Mouse (Mus musculus): ENCODE results near the gene Tchp.

Tchp gene

GRCm38 (mm10) chr5:114737090-114737887, 29.7 kb downstream of the Tchp start:
- in situ Hi-C loops (cut with MseI, MboI) = no loop called here

- in situ Hi-C loops (cut with MseI, MboI) = no loop called here
Observed at GRCm38 (mm10) chr5:114738707-114739241, 31.2 kb downstream of the Tchp start.

DNA sequence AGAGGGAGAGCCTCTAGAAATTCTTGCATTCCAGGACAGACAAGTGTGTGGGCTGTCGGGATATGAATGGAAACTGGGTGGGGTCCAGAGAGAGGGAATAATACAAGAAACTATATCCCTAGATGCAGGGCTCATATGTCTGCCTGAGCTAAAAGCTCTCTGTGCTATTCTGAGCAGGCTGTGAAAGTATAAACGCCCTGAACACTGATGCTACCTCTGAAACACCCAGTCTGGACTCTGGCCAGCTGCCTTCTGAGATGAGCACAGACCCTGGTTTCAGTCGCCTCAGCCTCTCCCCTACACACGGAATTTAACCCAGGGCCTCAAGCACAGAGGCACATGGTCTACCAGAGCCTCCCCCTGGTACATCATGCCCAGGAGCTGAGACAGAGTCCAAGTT, 33.0 kb downstream of the Tchp start:
- in situ Hi-C loops (cut with MseI, MboI) = no loop called here

- in situ Hi-C loops (cut with MseI, MboI) = no loop called here
Observed at GRCm38 (mm10) chr5:114742572-114742971, 35.0 kb downstream of the Tchp start.

DNA sequence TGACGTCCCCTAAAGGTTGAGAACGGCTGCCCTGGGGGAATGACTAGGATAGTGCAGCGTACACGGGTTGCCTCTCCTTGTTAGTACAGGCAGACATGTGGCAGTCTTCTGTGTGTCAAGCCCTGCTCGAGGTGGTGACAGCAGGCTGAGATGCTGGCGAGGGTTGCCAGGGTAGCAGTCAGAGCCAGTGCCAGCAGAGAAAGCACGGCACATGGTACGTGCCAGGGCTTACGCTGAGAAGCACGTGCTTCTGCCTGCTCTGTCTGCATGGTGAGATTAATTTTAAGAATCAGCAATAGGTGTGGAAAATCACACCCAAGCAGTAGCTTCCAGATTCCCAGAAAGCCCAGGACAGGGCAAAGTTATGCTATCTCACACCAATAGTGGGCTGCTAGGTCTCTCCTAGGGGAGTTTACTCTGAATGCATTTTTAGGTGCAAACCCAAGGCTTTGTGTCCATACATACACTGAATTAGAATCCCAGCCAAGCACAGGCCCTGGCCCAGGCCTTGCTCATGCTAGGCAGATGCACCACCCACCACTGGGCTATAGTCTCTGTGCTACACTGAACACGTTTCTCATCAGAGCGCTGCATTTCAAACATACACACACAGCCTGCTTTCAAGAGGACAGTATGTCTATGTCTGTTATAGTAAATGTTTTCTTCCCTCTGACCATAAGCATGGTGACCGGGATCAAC, 35.6 kb downstream of the Tchp start:
- in situ Hi-C loops (cut with MseI, MboI) = no loop called here

GRCm38 (mm10) chr5:114743697-114744090, 36.1 kb downstream of the Tchp start:
- in situ Hi-C loops (cut with MseI, MboI) = no loop called here

DNA sequence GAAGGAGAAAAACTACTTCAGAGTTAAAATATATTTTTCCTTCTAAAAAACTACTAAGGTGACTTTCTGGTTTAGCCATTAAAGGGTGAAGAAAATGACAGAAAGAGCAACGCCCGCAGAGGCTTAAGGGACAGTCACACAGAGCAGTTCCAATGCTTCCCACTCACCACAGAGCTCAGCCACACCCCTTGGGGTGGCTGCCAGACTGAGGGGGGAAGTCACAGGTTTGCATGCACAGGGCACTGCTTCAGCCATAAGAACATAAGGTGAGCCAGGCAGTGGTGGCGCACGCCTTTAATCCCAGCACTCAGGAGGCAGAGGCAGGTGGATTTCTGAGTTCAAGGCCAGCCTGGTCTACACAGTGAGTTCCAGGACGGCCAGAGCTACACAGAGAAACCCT, 38.0 kb downstream of the Tchp start:
- in situ Hi-C loops (cut with MseI, MboI) = no loop called here

GRCm38 (mm10) chr5:114746886-114747285, 39.3 kb downstream of the Tchp start:
- in situ Hi-C loops (cut with MseI, MboI) = no loop called here

- in situ Hi-C loops (cut with MseI, MboI) = no loop called here
Observed at GRCm38 (mm10) chr5:114747521-114747920, 40.0 kb downstream of the Tchp start.

DNA sequence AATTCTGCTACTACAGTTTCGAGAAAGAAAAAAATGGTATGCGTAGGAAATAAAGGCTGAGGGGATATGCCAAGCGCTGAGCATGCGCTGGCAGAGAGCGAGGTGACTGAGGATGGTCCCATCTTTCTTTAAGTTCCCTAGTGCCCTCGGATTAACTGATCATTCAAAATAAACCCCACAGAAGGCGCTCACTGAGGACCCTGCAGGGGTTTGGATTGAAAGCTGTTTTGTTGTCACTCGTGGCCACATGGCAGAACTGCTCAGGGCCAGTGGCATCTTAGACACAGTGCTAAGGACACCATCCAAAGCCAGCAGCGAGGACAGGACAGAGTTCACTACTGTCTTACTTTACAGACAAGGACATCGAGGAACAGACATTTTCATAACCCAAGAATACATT, 42.8 kb downstream of the Tchp start:
- in situ Hi-C loops (cut with MseI, MboI) = no loop called here

- in situ Hi-C loops (cut with MseI, MboI) = no loop called here
Observed at GRCm38 (mm10) chr5:114752397-114752796, 44.8 kb downstream of the Tchp start.

GRCm38 (mm10) chr5:114753384-114753783, 45.8 kb downstream of the Tchp start:
- in situ Hi-C loops (cut with MseI, MboI) = no loop called here

DNA sequence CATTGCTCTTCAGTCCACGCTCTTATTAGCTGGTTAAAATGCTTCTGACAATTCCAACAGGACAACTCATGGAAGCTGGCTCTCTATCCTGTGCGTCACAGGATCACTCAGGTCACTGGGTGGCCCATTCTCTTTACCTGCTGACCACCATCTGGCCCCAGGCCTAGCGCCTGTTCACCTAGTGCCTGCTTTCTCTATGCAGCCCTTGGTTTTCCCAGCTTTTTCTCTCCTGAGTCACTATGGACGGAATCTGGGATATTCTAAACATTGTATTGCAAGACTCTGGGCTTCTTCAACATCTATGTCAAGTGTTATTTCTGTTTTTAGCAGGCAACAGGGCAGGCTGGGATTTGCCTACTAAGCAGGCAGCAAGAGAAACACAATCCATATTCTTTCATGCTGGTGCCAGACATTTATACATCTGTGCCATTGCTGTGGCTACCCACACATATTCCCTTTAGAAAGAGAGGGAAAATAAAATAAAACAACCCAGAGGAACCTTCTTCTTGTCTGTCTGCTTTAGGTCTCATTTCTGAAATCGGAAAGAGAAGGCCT, 52.1 kb downstream of the Tchp start:
- in situ Hi-C loops (cut with MseI, MboI) = no loop called here

DNA sequence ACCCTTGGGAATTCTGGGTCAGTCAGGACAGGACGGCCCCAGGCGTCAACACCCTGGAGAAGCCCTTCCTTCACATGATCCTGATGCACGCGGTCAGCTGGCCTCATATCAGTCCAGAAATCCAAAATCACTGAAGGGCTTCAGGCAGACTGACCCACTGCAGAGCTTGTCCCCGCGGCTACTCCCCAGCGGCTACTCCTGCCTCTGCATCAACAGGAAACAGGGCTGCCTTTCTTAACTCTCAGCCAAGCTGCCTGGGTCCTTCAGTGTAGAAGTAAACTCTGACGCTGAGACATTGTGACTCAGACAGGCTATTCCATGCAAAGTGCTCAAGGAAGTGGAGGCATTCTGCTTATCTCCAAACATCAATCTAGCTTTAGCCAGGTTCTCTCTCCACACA, 54.4 kb downstream of the Tchp start:
- in situ Hi-C loops (cut with MseI, MboI) = no loop called here

DNA sequence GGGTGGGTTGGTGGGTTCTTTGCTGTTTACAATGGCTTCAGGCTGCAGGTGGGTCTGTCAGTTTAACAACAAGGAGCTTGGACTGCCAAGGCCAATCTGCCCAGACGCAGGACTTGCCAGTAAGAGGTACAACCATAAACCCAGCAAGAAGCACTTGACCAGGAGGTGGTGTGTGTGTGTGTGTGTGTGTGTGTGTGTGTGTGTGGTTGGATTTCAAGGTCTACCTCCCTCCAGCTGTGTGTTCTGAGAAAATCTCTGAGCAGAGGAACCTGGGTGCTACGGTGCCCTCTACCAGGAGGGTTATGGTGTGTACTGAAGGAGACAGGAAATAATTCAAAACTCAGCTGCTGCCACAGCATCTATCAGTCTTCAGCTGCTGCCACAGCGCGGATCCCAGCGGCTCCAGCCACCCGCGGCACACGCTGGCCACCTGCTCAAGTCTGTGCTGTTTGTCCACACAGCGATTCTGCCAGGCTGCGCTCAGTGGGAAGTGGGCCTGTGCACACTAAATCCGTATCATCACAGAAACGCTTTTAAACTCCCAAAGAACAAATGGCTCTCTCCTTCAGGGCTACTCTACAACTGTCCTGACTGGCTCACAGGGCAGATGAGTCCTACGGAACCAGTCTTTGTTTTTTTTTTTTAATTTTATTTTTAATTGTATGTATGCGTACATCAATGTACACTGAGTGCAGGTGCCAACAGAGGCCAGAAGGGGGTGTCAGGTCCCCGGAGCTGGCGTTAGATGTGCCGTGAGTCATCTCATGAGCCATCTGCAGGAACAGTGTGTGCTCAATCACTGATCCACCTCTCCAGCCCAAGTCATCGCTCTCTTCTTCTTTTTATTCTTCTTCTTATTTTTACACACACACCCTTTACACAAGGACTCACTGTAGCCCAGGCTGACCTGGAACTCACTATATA, 57.5 kb downstream of the Tchp start:
- in situ Hi-C loops (cut with MseI, MboI) = no loop called here

DNA sequence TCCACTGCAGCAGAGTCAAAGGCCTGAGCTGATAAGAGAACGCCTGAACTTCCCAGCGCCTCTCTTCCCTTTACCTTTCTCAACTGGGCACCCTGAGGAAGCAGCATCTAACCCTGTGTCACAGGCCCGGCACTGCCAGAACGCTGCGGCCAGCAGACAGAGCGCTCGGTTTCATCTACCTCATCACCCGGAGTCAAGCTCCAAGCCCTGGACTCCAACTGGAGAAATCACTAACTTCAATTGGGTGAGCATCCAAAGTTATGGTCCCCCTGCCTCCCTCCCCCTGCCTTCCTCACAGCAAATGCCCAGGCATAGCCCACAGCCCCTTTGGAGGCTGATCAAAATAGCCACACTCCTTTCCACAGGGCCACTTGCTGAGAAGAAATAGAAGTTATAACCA, 59.1 kb downstream of the Tchp start:
- in situ Hi-C loops (cut with MseI, MboI) = no loop called here

GRCm38 (mm10) chr5:114767185-114767584, 59.6 kb downstream of the Tchp start:
- in situ Hi-C loops (cut with MseI, MboI) = no loop called here

DNA sequence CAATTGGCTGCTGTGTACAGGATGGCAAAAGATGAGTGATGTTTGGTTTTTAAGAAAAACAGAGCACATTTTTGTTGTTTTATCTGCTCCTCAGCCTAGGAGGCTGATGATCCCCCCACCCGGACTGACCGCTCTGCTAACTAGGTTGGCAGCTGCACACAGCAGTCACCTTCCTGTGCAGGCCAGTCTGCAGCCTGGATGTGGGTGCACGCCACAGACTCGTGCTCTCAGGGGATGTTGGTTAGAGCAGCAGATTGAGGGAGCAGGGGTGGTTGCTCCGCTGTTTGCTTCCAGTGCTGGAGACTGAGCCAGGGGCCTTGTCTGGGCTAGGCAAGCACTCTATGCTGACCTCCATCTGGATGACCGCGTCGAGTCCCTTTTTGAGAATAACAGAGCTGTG, 62.2 kb downstream of the Tchp start:
- in situ Hi-C loops (cut with MseI, MboI) = no loop called here

DNA sequence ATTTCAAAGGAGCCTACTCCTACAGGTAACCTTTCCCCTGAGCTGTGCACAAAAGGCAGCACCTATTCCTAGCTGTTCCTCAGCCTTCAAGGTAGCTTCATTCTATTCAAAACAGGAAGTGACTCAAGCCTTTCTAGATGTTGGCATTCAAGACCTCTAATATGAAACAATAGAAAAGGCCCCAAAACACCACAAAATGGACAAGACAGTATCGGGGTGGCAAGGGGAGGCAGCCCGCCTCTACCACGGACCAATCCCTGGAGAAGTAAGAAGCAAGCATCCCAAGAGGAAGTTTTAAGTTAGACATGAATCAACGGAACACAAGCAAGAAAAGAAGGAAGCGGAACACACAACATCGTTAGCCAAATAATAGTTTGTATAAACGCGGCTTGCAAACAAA, 64.2 kb downstream of the Tchp start:
- in situ Hi-C loops (cut with MseI, MboI) = no loop called here

All from mouse trophoblast stem cell (cell line).